9 mouse cellular contexts compared by ENCODE assay signal in genomic region chr5:124014180-124014579, GRCm38 (mm10). TPM values are rescaled to one million over a fixed set of nuclear protein-coding genes. Genes with fewer than 3 reads are reported as not detected.
DNase-seq lines count a peak whose midpoint lies in the region; ATAC-seq and TF ChIP-seq lines count a peak whose summit lies in the region.
"Had no signal": no experiment of that assay in that cellular context is flagged by ENCODE, and none has a peak within 500 bp of the region (broad histone marks: within the 10 kb centered on the region; RNA-seq: fewer than 3 reads in every experiment).

No protein-coding gene starts in this region.

- H3K4me3 ChIP-seq in gastrocnemius, adult 2 months, result no peak overlapping the region
- H3K4me3 ChIP-seq in limb, embryonic 12.5 days (replicated peaks), result no peak overlapping the region
- no peak overlapping the region for H3K4me3 ChIP-seq in limb, embryonic 10.5 days
- H3K4me3 ChIP-seq in embryonic facial prominence, embryonic 10.5 days, result no peak overlapping the region
- no peak overlapping the region for H3K4me3 ChIP-seq in midbrain, embryonic 14.5 days (replicated peaks; ENCODE audit: low read depth, low read length)

- peaks cover 19% of the 10 kb centered on the region for H3K36me3 ChIP-seq in limb, embryonic 12.5 days
- peaks cover 34% of the 10 kb centered on the region for H3K36me3 ChIP-seq in limb, embryonic 10.5 days
- H3K36me3 ChIP-seq in embryonic facial prominence, embryonic 10.5 days (replicated peaks), result peaks cover 39% of the 10 kb centered on the region
- H3K36me3 ChIP-seq in midbrain, embryonic 14.5 days (ENCODE audit: control insufficient read depth, insufficient read depth, low read length), result peaks cover 12% of the 10 kb centered on the region

- WGBS in limb, embryonic 12.5 days, result 78% methylated on average over 3 of the region's 3 CpGs
- WGBS in limb, embryonic 10.5 days, result 94% methylated on average over 3 of the region's 3 CpGs
- 78% methylated on average over 3 of the region's 3 CpGs for WGBS in embryonic facial prominence, embryonic 10.5 days
- WGBS in midbrain, embryonic 14.5 days, result 57% methylated on average over 3 of the region's 3 CpGs

- intact Hi-C loops in gastrocnemius, adult 2 months (cut with DNase I), result no loop called here

- H3K27me3 ChIP-seq in limb, embryonic 12.5 days, result no peaks in the 10 kb centered on the region
- no peaks in the 10 kb centered on the region for H3K27me3 ChIP-seq in limb, embryonic 10.5 days (ENCODE audit: low read depth, poor library complexity, severe bottlenecking)
- H3K27me3 ChIP-seq in embryonic facial prominence, embryonic 10.5 days (replicated peaks; ENCODE audit: low read depth, poor library complexity, severe bottlenecking), result no peaks in the 10 kb centered on the region
- no peaks in the 10 kb centered on the region for H3K27me3 ChIP-seq in midbrain, embryonic 14.5 days (ENCODE audit: control insufficient read depth, insufficient read depth, low read length)

- no peak for DNase-seq in gastrocnemius, adult 2 months
- no peak for DNase-seq in gastrocnemius, postnatal 4 days (ENCODE audit: low spot score in 2 of 2)
- no peak for DNase-seq in limb, embryonic 10.5 days (ENCODE audit: low spot score)
- no peak for DNase-seq in embryonic facial prominence, embryonic 10.5 days (ENCODE audit: low spot score)
- no peak for DNase-seq in midbrain, embryonic 14.5 days
- no peak for DNase-seq in ovary, postnatal 36 days (ENCODE audit: low spot score)
- no peak for DNase-seq in B cell, adult 2 months
- DNase-seq: cerebellum, adult 11 months had no signal

- TF ChIP-seq CTCF in gastrocnemius, adult 2 months (IDR thresholded peaks at IDR 0.05), result no peak

- peaks cover 59% of the 10 kb centered on the region for H3K4me1 ChIP-seq in limb, embryonic 12.5 days (replicated peaks)
- peaks cover 53% of the 10 kb centered on the region for H3K4me1 ChIP-seq in limb, embryonic 10.5 days
- peaks cover 88% of the 10 kb centered on the region for H3K4me1 ChIP-seq in embryonic facial prominence, embryonic 10.5 days
- peaks cover 55% of the 10 kb centered on the region for H3K4me1 ChIP-seq in midbrain, embryonic 14.5 days (ENCODE audit: control insufficient read depth, insufficient read depth, low read length)

- 0 out of 2 replicates have a peak overlapping the region, but pooled peaks have one; percentile 2 for H3K4me2 ChIP-seq in limb, embryonic 12.5 days
- H3K4me2 ChIP-seq in midbrain, embryonic 14.5 days (ENCODE audit: low read length), result no peak overlapping the region

- no peak for ATAC-seq in limb, embryonic 12.5 days (ENCODE audit: insufficient number of reproducible peaks, insufficient read depth, low FRiP score, low TSS enrichment, low read depth)
- no peak for ATAC-seq in midbrain, embryonic 14.5 days (ENCODE audit: low FRiP score, low TSS enrichment)

- no peak overlapping the region for H3K9ac ChIP-seq in limb, embryonic 12.5 days (replicated peaks)
- H3K9ac ChIP-seq in midbrain, embryonic 14.5 days (replicated peaks; ENCODE audit: low read length), result no peak overlapping the region

- no peaks in the 10 kb centered on the region for H3K9me3 ChIP-seq in limb, embryonic 12.5 days
- H3K9me3 ChIP-seq in limb, embryonic 10.5 days (replicated peaks), result no peaks in the 10 kb centered on the region
- no peaks in the 10 kb centered on the region for H3K9me3 ChIP-seq in embryonic facial prominence, embryonic 10.5 days
- H3K9me3 ChIP-seq in midbrain, embryonic 14.5 days (ENCODE audit: control insufficient read depth, low read length), result no peaks in the 10 kb centered on the region

- peak overlapping the region; percentile 79 for H3K27ac ChIP-seq in gastrocnemius, adult 2 months
- H3K27ac ChIP-seq in limb, embryonic 12.5 days, result 0 out of 2 replicates have a peak overlapping the region, but pooled peaks have one; percentile 4
- H3K27ac ChIP-seq in limb, embryonic 10.5 days, result no peak overlapping the region
- peak overlapping the region; percentile 35; the same call in 1 of the 2 replicates for H3K27ac ChIP-seq in embryonic facial prominence, embryonic 10.5 days (replicated peaks)
- peak overlapping the region; percentile 28; the same call in 1 of the 2 replicates for H3K27ac ChIP-seq in midbrain, embryonic 14.5 days (replicated peaks; ENCODE audit: low read depth, low read length)

RNA-seq across cellular contexts. Expression of gene Vps37b, which starts 17.9 kb away (rescaled TPM):
- total RNA-seq in gastrocnemius, adult 2 months (2021), result 1 to 10 TPM; 4.1 to 6.2 TPM
- total RNA-seq in gastrocnemius, postnatal 4 days (2021), result 10 to 100 TPM; 24.4 to 29.3 TPM
- 40.7 and 41.6 TPM in 2 replicates for polyA plus RNA-seq in limb, embryonic 12.5 days (2016; fragmentation: Nextera tagmentation; extraction: Ambion mirVana)
- 40.5 and 42.6 TPM in 2 replicates for polyA plus RNA-seq in limb, embryonic 10.5 days (2016; fragmentation: Nextera tagmentation; extraction: Ambion mirVana)
- polyA plus RNA-seq in embryonic facial prominence, embryonic 10.5 days (2016; fragmentation: Nextera tagmentation; extraction: Ambion mirVana), result 43.8 and 47.6 TPM in 2 replicates
- 58.0 and 72.4 TPM in 2 replicates for polyA plus RNA-seq in midbrain, embryonic 14.5 days (2014; fragmentation: Nextera tagmentation; extraction: Ambion mirVana)

RNA-seq across cellular contexts. Expression of gene Hip1r, which starts 40.8 kb away (rescaled TPM):
- 10 to 100 TPM in 1 of 2 experiments, 1 to 10 TPM in 1; 5.6 to 14.3 TPM for total RNA-seq in gastrocnemius, adult 2 months (2021)
- total RNA-seq in gastrocnemius, postnatal 4 days (2021), result 1 to 10 TPM; 5.5 to 6.6 TPM
- polyA plus RNA-seq in limb, embryonic 12.5 days (2016; fragmentation: Nextera tagmentation; extraction: Ambion mirVana), result 7.9 and 9.9 TPM in 2 replicates
- polyA plus RNA-seq in limb, embryonic 10.5 days (2016; fragmentation: Nextera tagmentation; extraction: Ambion mirVana), result 7.1 and 8.3 TPM in 2 replicates
- 8.5 and 10.7 TPM in 2 replicates for polyA plus RNA-seq in embryonic facial prominence, embryonic 10.5 days (2016; fragmentation: Nextera tagmentation; extraction: Ambion mirVana)
- 22.5 and 24.7 TPM in 2 replicates for polyA plus RNA-seq in midbrain, embryonic 14.5 days (2014; fragmentation: Nextera tagmentation; extraction: Ambion mirVana)
